Mouse (Mus musculus): Measurements from ENCODE around the gene Ascc1. TPM values are rescaled to one million over a fixed set of nuclear protein-coding genes. Genes with fewer than 3 reads are reported as not detected.

Gene Ascc1
- polyA plus RNA-seq, 1 experiment from 2014 or later: 14.7 TPM

DNA sequence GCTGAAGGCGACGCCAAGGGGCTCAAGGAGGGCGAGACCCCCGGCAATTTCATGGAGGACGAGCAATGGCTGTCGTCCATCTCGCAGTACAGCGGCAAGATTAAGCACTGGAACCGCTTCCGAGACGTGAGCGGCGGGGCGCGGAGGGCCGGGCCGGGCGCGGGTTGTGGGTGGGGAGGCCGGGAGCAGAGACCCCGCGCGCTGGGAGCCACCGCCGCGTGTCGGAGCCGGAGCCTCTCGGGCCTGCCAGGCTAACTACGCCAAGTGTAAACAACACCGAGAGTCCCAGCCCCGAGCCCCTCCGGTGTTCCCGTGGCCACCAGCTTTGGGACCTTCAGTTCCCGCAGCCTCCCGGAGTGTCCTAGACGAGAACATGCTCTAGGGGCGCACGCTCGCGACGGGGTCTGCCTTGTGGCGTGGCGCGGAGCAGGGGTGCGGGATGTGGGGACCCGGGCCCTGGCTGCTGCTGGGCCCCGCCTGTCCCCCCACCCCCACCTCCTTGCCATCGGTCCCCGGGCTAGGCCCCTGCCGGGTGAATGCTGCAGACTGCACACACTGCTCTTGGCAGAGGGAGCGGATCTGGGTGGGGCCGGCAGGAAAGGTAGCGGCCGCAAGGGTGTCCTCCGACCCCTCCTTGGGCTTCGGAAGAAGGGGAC lies 104.1 kb downstream of the Ascc1 start:
- under 1% methylated on average over 55 of the region's 57 CpGs for WGBS (ENCODE audit: insufficient replicate concordance)
- Histone ChIP-seq H3K27me3 (ENCODE audit: insufficient read depth, low read length) (peaks cover 51% of the 10 kb centered on the region), H3K4me2 (ENCODE audit: low read depth, low read length) (peak overlapping the region; percentile 77), H3K36me3 (replicated peaks; ENCODE audit: insufficient read depth, low read length) (no peaks in the 10 kb centered on the region), H3K4me3 (ENCODE audit: low read depth, low read length) (peak overlapping the region; percentile 46), H3K27ac (ENCODE audit: low read depth) (no peak overlapping the region), H3K9ac (replicated peaks) (peak overlapping the region; percentile 41; the same call in 1 of the 2 replicates), H3K4me1 (ENCODE audit: insufficient read depth) (peaks cover 12% of the 10 kb centered on the region; the same call in 1 of the 2 replicates), H3K9me3 (ENCODE audit: low read length) (no peaks in the 10 kb centered on the region)
- TF ChIP-seq EP300 (IDR thresholded peaks at IDR 0.05; ENCODE audit: low read depth) (no peak), CTCF (IDR thresholded peaks at IDR 0.05; ENCODE audit: low read depth) (0 out of 2 replicates have a peak, but pooled peaks have one; percentile 10)
- ATAC-seq (peak; percentile 21; the same call in 1 of the 2 replicates), DNase-seq (peak; percentile 40)

DNA sequence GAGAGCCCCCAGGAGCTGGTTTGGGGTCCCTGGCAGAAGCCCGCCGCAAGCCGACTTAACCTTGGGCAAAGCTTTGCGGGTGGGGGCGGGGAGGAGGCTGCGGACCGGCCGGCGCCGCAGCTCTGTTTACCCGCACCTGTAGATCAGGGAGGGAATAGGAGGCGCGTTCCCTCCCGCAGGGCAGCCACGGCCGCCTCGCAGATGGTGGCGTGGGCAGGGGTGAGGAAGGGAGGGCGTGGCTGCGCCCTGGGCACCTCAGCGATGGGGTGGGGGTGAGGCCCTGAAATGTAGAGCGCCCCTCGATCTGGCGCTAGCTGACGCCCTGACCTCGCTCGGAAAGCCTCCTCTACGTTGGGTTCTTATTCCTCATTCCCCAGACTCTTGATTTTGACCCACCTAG lies 104.8 kb downstream of the Ascc1 start:
- Histone ChIP-seq H3K4me1 (ENCODE audit: insufficient read depth) (peaks cover 12% of the 10 kb centered on the region; the same call in 1 of the 2 replicates), H3K27me3 (ENCODE audit: insufficient read depth, low read length) (peaks cover 51% of the 10 kb centered on the region), H3K4me3 (ENCODE audit: low read depth, low read length) (peak overlapping the region; percentile 46), H3K27ac (ENCODE audit: low read depth) (no peak overlapping the region), H3K4me2 (ENCODE audit: low read depth, low read length) (peak overlapping the region; percentile 77), H3K36me3 (replicated peaks; ENCODE audit: insufficient read depth, low read length) (no peaks in the 10 kb centered on the region), H3K9ac (replicated peaks) (no peak overlapping the region), H3K9me3 (ENCODE audit: low read length) (no peaks in the 10 kb centered on the region)
- TF ChIP-seq EP300 (IDR thresholded peaks at IDR 0.05; ENCODE audit: low read depth) (no peak), CTCF (IDR thresholded peaks at IDR 0.05; ENCODE audit: low read depth) (no peak)
- DNase-seq: no peak
- ATAC-seq: no peak
- 2% methylated on average over 28 of the region's 28 CpGs for WGBS (ENCODE audit: insufficient replicate concordance)

DNA sequence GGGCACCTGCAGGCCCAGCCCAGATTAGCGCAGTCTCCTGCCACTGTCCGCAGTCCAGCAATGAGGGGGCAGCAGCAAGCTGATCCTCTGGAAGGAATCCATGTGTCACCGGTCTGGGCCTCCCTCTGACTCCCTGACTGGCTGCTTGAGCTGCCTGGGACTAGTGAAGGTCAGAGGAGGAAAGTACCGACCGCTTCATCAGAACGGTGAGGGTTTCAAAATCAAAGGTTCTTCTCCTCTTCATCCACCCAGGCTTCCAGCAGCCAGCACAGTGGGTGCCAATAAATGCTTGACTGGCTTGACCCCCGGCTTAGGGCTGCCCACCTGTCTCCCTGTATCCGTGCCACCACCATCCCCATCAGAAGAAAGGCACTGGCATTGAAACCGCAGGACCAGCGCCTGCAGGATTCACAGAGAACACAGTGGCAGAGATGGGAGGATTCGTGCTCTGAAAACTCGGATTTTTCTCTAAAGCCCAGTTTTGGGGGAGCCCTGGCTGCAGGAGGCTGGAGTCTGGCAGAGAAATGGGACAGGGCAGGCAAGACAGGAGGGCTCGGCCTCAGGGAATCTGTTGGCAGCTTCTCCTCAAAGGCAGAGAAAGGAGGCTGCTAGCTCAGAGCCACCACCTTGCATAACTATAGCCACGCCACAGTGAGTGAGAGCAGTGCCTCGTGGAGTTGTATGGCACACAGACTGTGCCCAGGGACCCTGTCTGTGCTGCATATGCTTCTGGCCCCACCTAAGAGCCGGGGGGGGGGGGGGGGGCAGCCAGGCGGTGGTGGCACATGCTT lies 105.9 kb downstream of the Ascc1 start:
- WGBS (ENCODE audit: insufficient replicate concordance): 61% methylated on average over 16 of the region's 17 CpGs
- Histone ChIP-seq H3K27me3 (ENCODE audit: insufficient read depth, low read length) (peaks cover 51% of the 10 kb centered on the region), H3K9ac (replicated peaks) (no peak overlapping the region), H3K27ac (ENCODE audit: low read depth) (no peak overlapping the region), H3K9me3 (ENCODE audit: low read length) (no peaks in the 10 kb centered on the region), H3K4me2 (ENCODE audit: low read depth, low read length) (no peak overlapping the region), H3K4me1 (ENCODE audit: insufficient read depth) (peaks cover 12% of the 10 kb centered on the region; the same call in 1 of the 2 replicates), H3K36me3 (replicated peaks; ENCODE audit: insufficient read depth, low read length) (no peaks in the 10 kb centered on the region), H3K4me3 (ENCODE audit: low read depth, low read length) (no peak overlapping the region)
- DNase-seq (no peak), ATAC-seq (no peak)
- TF ChIP-seq EP300 (IDR thresholded peaks at IDR 0.05; ENCODE audit: low read depth): no peak

DNA sequence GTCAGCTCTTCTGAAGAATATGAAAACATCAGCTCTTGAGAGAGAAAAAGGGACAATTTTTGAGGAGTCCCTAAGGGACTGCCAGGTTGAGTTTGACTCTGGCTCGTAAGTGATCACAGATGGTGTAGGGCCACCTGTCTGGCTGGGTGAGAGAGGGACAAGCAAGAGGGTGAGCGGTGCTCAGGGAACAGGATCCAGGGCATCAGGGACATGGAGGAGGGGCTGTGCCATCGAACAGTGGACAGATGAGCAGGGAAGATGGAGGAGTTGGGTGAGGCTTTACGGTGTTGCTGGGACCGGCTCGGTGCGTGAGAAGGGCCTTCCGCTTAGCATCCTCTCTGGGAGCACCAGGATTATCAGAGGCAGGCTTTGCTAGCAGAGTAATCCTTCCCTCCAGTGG lies 106.7 kb downstream of the Ascc1 start:
- H3K4me2 ChIP-seq (ENCODE audit: low read depth, low read length): no peak overlapping the region
- peaks cover 49% of the 10 kb centered on the region for H3K27me3 ChIP-seq (ENCODE audit: insufficient read depth, low read length)
- no peak overlapping the region for H3K4me3 ChIP-seq (ENCODE audit: low read depth, low read length)
- H3K9me3 ChIP-seq (ENCODE audit: low read length): no peaks in the 10 kb centered on the region
- ATAC-seq (no peak), DNase-seq (no peak)
- TF ChIP-seq EP300 (IDR thresholded peaks at IDR 0.05; ENCODE audit: low read depth) (no peak), CTCF (IDR thresholded peaks at IDR 0.05; ENCODE audit: low read depth) (no peak)
- H3K27ac ChIP-seq (ENCODE audit: low read depth): no peak overlapping the region
- no peak overlapping the region for H3K9ac ChIP-seq (replicated peaks)
- WGBS (ENCODE audit: insufficient replicate concordance): 83% methylated on average over 8 of the region's 8 CpGs
- H3K36me3 ChIP-seq (replicated peaks; ENCODE audit: insufficient read depth, low read length): no peaks in the 10 kb centered on the region
- peaks cover 12% of the 10 kb centered on the region; the same call in 1 of the 2 replicates for H3K4me1 ChIP-seq (ENCODE audit: insufficient read depth)

DNA sequence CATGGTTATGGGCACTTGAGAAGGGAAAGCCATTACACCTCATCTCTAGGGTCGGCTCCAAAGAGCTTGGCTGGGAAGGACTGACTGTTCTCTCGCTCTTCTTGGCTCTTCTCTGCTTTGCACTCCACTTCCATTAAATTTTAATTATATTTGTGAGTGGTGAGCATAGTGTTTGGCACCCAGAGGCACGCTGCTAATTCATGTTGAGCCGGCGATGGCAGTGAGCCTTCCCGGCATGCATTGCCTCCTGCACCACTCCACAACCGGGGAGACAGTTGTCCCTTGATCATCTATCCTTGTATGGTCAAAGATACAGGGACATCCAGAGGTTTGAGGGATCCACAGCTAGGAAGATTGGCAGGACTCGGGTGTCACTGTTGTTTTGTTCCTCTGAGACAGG lies 107.4 kb downstream of the Ascc1 start:
- TF ChIP-seq CTCF (IDR thresholded peaks at IDR 0.05; ENCODE audit: low read depth) (no peak), EP300 (IDR thresholded peaks at IDR 0.05; ENCODE audit: low read depth) (no peak)
- Histone ChIP-seq H3K4me1 (ENCODE audit: insufficient read depth) (peaks cover 12% of the 10 kb centered on the region; the same call in 1 of the 2 replicates), H3K27me3 (ENCODE audit: insufficient read depth, low read length) (peaks cover 48% of the 10 kb centered on the region), H3K36me3 (replicated peaks; ENCODE audit: insufficient read depth, low read length) (no peaks in the 10 kb centered on the region), H3K4me2 (ENCODE audit: low read depth, low read length) (no peak overlapping the region), H3K4me3 (ENCODE audit: low read depth, low read length) (no peak overlapping the region), H3K9ac (replicated peaks) (no peak overlapping the region), H3K9me3 (ENCODE audit: low read length) (no peaks in the 10 kb centered on the region), H3K27ac (ENCODE audit: low read depth) (no peak overlapping the region)
- ATAC-seq: no peak
- DNase-seq: no peak
- WGBS (ENCODE audit: insufficient replicate concordance): 75% methylated on average over 8 of the region's 8 CpGs

DNA sequence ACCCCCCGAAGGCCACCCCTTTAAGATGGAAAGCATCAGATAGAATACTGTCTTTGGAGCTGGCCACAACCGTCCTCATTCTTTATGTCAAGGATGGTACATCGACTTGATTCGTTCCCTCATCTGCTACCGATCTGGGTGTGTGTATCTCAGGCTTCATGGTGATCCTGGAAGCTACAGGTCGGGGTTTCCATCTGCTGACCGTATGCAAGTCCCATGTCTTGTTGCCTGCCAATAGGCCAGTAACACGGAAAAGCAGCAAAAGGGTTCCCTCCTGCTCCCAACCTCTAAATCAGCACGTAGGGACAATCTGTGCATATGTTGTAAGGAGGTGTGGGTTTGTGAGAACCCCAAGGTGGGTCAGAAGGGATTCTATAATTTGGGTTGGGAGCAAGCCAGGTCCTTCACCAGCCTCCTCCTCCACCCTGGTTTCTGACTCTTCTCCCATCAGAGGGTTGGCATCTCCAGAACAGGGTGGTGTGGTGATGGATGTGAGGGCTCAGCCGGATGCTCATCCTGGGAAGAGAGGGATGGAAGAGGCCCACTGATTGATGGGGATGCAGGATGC lies 108.4 kb downstream of the Ascc1 start:
- no peaks in the 10 kb centered on the region for H3K36me3 ChIP-seq (replicated peaks; ENCODE audit: insufficient read depth, low read length)
- peaks cover 14% of the 10 kb centered on the region; the same call in 1 of the 2 replicates for H3K4me1 ChIP-seq (ENCODE audit: insufficient read depth)
- no peak for TF ChIP-seq CTCF (IDR thresholded peaks at IDR 0.05; ENCODE audit: low read depth)
- no peak for TF ChIP-seq EP300 (IDR thresholded peaks at IDR 0.05; ENCODE audit: low read depth)
- H3K4me2 ChIP-seq (ENCODE audit: low read depth, low read length): no peak overlapping the region
- H3K9me3 ChIP-seq (ENCODE audit: low read length): no peaks in the 10 kb centered on the region
- H3K4me3 ChIP-seq (ENCODE audit: low read depth, low read length): no peak overlapping the region
- peaks cover 44% of the 10 kb centered on the region for H3K27me3 ChIP-seq (ENCODE audit: insufficient read depth, low read length)
- H3K27ac ChIP-seq (ENCODE audit: low read depth): no peak overlapping the region
- DNase-seq (no peak), ATAC-seq (no peak)
- WGBS (ENCODE audit: insufficient replicate concordance): 79% methylated on average over 10 of the region's 10 CpGs
- H3K9ac ChIP-seq (replicated peaks): no peak overlapping the region

Data from liver, postnatal 0 days (tissue).